In genomic region chr8:46726383-46726782, GRCm38 (mm10) we compare ENCODE assay signal across 26 mouse cellular contexts.
"Had no signal": no experiment of that assay in that cellular context is flagged by ENCODE, and none has a peak within 500 bp of the region (broad histone marks: within the 10 kb centered on the region; RNA-seq: fewer than 3 reads in every experiment).

No protein-coding gene starts in this region.

- H3K9me3 ChIP-seq: heart, embryonic 10.5 days; heart, embryonic 12.5 days; hindbrain, embryonic 10.5 days; hindbrain, embryonic 12.5 days; intestine, embryonic 15.5 days; liver, embryonic 13.5 days; liver, embryonic 15.5 days had no signal

- H3K36me3 ChIP-seq: heart, embryonic 10.5 days; heart, embryonic 12.5 days; hindbrain, embryonic 10.5 days; hindbrain, embryonic 12.5 days; intestine, embryonic 15.5 days; liver, embryonic 13.5 days; liver, embryonic 15.5 days had no signal

- H3K4me3 ChIP-seq: gastrocnemius, adult 2 months; heart, embryonic 10.5 days; heart, embryonic 12.5 days; hindbrain, embryonic 10.5 days; hindbrain, embryonic 12.5 days; intestine, embryonic 15.5 days; liver, embryonic 13.5 days; liver, embryonic 15.5 days had no signal

- ATAC-seq: hindbrain, embryonic 16.5 days; inflammation-experienced regulatory T-cells, adult 6 months; intestine, embryonic 15.5 days; intestine, postnatal 0 days had no signal

- H3K27ac ChIP-seq: gastrocnemius, adult 2 months; heart, embryonic 10.5 days; hindbrain, embryonic 10.5 days; hindbrain, embryonic 12.5 days; hindbrain, embryonic 14.5 days; intestine, embryonic 15.5 days; liver, embryonic 13.5 days; liver, embryonic 15.5 days had no signal

- H3K9ac ChIP-seq: heart, embryonic 12.5 days; hindbrain, embryonic 12.5 days; hindbrain, embryonic 14.5 days; intestine, embryonic 15.5 days; liver, embryonic 13.5 days; liver, embryonic 15.5 days had no signal

- DNase-seq: gastrocnemius, adult 2 months; gastrocnemius, postnatal 10 days; gastrocnemius, postnatal 25 days; heart, adult 18-20 months; heart, postnatal 10 days; heart, postnatal 4 days; kidney, adult 18-20 months; kidney, adult 8-10 months; kidney, postnatal 10 days; kidney, postnatal 36 days; layer of hippocampus, adult 9-11 months; layer of hippocampus, postnatal 36 days; left cerebral cortex, postnatal 4 days; liver; liver, embryonic 13.5 days had no signal

- H3K4me1 ChIP-seq: hindbrain, embryonic 10.5 days; hindbrain, embryonic 12.5 days had no signal

- H3K27me3 ChIP-seq: heart, embryonic 12.5 days; hindbrain, embryonic 12.5 days; intestine, embryonic 15.5 days; liver, embryonic 13.5 days; liver, embryonic 15.5 days had no signal

- H3K4me2 ChIP-seq: heart, embryonic 12.5 days; hindbrain, embryonic 12.5 days; hindbrain, embryonic 14.5 days; intestine, embryonic 15.5 days; liver, embryonic 11.5 days; liver, embryonic 13.5 days; liver, embryonic 15.5 days had no signal
